Mouse (Mus musculus) cerebellum, adult 2 months (tissue): ENCODE results near the gene Atxn7l3. TPM values are rescaled to one million over a fixed set of nuclear protein-coding genes. Genes with fewer than 3 reads are reported as not detected.
A peak's percentile ranks its signal among the peaks of the same experiment; 100 is the strongest.

Experiments
- DNase-seq, 2 experiments: peaks; one replicate each; pipeline ENCODE4 v3.0.0; 2021
- H3K27ac ChIP-seq: fragments of 200-500 bp; 2 replicates; pipeline ENCODE4 v1.5.1; 2012; ENCODE audit warnings: low read length, control low read depth, inconsistent platforms; ENCODE audit not compliant: insufficient read depth
- H3K27me3 ChIP-seq: fragments of 200-500 bp; 2 replicates; pipeline ENCODE4 v1.6.1; 2012; ENCODE audit warnings: inconsistent platforms, mild to moderate bottlenecking, low read length, moderate library complexity; ENCODE audit not compliant: control insufficient read depth, insufficient read depth
- H3K4me1 ChIP-seq: fragments of 200-500 bp; 2 replicates; pipeline ENCODE4 v1.6.1; 2011; ENCODE audit warnings: low read length; ENCODE audit not compliant: control insufficient read depth, insufficient read depth
- H3K4me3 ChIP-seq: fragments of 200-500 bp; replicated peaks from 2 replicates; pipeline ENCODE3; 2011; ENCODE audit warnings: mild to moderate bottlenecking, low read depth, low read length, control low read depth; ENCODE audit not compliant: insufficient read depth
- CTCF ChIP-seq: fragments of 200-500 bp; IDR thresholded peaks from 2 replicates; pipeline ENCODE4 v1.5.1; 2011; ENCODE audit warnings: low read depth, mild to moderate bottlenecking, control low read depth, low read length, moderate library complexity, borderline replicate concordance; ENCODE audit not compliant: insufficient read depth
- POLR2A ChIP-seq: fragments of 200-500 bp; IDR thresholded peaks from 2 replicates; pipeline ENCODE4 v1.6.1; 2011; ENCODE audit warnings: low read length, control low read depth, borderline replicate concordance; ENCODE audit not compliant: insufficient read depth
- WGBS: fragments of 180-500 bp; shearing (Covaris S2); methylation state at CpG from one replicate; pipeline ENCODE4 v1.1.7; 2018; 5-methylcytosine and 5-hydroxymethylcytosine counted together
- polyA plus RNA-seq: library from polyadenylated mRNA; depleted of rRNA; stranded (reverse); fragments of >200 nt; gene quantifications from 2 replicates; pipeline ENCODE4 v1.2.3, GENCODE M21; 2012; rRNA removed

The Atxn7l3 gene
- polyA plus RNA-seq, result 93.3 and 101 TPM in 2 replicates

GRCm38 (mm10) chr11:102296491-102297472 is at the start of gene Atxn7l3:
TSS of gene Atxn7l3 (minus strand) at chr11:102296631.
- DNase-seq, result peak; percentile 97 to 99
- under 1% methylated on average over 76 of the region's 125 CpGs for WGBS
- no peak for TF ChIP-seq CTCF
- TF ChIP-seq POLR2A, result peak; percentile 72; the same call in 1 of the 2 replicates
- Histone ChIP-seq H3K27ac (peak within 1 kb of the TSS; percentile 88), H3K27me3 (no peaks in the 10 kb centered on the region), H3K4me3 (peak within 1 kb of the TSS; percentile 93), H3K4me1 (peaks cover 11% of the 10 kb centered on the region; the same call in 1 of the 2 replicates)

DNA sequence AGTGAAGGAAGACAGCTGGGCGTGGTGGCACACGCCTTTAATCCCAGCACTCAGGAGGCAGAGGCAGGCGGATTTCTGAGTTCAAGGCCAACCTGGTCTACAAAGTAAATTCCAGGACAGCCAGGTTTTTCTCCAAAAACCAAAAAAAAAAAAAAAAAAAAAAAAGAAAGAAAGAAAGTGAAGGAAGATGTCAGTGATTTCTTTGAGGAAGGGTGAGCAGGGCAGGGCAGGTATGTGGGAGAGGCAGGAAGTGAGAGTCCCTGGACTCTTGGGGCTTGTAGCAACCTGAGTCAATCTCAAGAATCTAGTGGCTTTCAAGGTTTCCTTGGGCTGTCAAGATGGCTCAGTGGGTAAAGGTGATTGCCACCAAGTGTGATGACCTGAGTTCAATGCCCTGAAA is 48.0 kb upstream of the Atxn7l3 start:
- no peaks in the 10 kb centered on the region for H3K27me3 ChIP-seq
- no peak for DNase-seq
- WGBS, result 94% methylated on average over 3 of the region's 3 CpGs
- TF ChIP-seq CTCF (no peak), POLR2A (no peak)
- no peak overlapping the region for H3K4me3 ChIP-seq
- H3K4me1 ChIP-seq, result no peaks in the 10 kb centered on the region; the same call in 1 of the 2 replicates
- no peak overlapping the region for H3K27ac ChIP-seq

DNA sequence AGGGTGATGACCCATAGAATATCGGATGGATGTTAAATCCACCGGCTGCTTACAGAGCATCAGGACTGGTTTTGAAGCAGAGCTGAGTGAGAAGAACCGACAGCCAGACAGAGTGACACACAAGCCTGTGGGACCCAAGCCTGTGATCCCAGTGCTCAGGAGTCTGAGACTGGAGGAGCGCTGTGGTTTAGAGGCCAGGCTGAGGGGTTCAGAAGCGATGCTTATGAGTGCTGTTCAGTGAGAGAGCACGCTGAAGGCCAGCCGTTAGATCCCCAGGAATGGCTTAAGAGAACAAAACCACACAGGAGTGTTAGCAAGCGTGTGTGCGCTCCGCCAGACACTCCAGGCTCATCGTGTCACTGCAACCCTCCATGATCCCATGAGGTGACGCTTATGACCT is 46.3 kb upstream of the Atxn7l3 start:
- Histone ChIP-seq H3K4me1 (peaks cover 7% of the 10 kb centered on the region), H3K4me3 (no peak overlapping the region), H3K27ac (no peak overlapping the region), H3K27me3 (no peaks in the 10 kb centered on the region)
- TF ChIP-seq CTCF (no peak), POLR2A (no peak)
- 77% methylated on average over 12 of the region's 12 CpGs for whole genome bisulfite sequencing
- DNase-seq, result no peak

DNA sequence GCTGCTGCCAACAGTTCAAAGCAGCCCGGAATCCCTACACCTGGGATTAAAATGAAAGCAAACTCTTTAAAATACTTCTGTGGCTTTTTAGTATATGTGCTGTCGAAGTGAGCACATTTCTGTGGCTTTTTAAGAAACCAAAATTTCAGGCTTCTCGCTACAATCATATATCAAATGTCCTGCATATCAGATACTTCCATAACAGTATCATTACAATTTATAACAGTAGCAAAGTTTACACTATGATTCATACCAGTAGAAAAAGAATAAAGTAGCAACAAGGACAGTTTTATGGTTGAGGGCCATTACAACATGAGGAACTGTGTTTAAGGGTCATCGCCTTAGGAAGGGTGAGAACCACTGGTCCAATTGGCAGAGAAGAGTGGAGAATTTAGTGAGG is 44.7 kb upstream of the Atxn7l3 start:
- WGBS, result 98% methylated on average over 4 of the region's 4 CpGs
- Histone ChIP-seq H3K27ac (no peak overlapping the region), H3K4me3 (no peak overlapping the region), H3K27me3 (no peaks in the 10 kb centered on the region), H3K4me1 (peaks cover 7% of the 10 kb centered on the region)
- no peak for TF ChIP-seq CTCF
- no peak for TF ChIP-seq POLR2A
- DNase-seq, result no peak

DNA sequence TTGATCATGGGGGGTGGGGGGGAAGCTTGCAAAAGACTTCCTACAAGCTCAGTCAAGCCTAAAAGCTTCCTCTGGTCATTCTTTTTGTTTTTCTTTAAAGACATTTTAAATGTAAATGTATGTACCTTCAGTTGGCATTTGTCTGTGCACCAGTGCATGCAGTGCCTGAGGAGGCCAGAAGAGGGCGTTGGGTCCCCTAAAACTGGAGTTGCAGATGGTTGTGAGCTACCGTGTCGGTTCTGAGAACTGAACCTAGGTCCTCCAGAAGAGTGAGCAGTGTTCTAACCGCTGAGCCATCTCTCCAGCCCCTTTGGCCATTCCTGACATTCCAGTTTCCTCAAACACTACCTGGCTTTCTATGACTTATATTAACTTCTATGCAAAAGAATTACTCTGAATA is 43.2 kb upstream of the Atxn7l3 start:
- Histone ChIP-seq H3K4me3 (no peak overlapping the region), H3K27ac (peak overlapping the region; percentile 92), H3K27me3 (no peaks in the 10 kb centered on the region), H3K4me1 (peaks cover 11% of the 10 kb centered on the region)
- WGBS, result 68% methylated on average over 4 of the region's 4 CpGs
- DNase-seq, result peak; percentile 45 to 65
- no peak for TF ChIP-seq POLR2A
- TF ChIP-seq CTCF, result peak; percentile 49; the same call in 1 of the 2 replicates

- Histone ChIP-seq H3K4me1 (peaks cover 11% of the 10 kb centered on the region), H3K27ac (peak overlapping the region; percentile 92), H3K4me3 (no peak overlapping the region), H3K27me3 (no peaks in the 10 kb centered on the region)
- DNase-seq, result peak; percentile 79 to 85
- no peak for TF ChIP-seq CTCF
- no peak for TF ChIP-seq POLR2A
- WGBS, result 26% methylated on average over 11 of the region's 11 CpGs
Measured at GRCm38 (mm10) chr11:102339195-102339594, 42.8 kb upstream of the Atxn7l3 start.

GRCm38 (mm10) chr11:102338561-102338960 is 42.1 kb upstream of the Atxn7l3 start:
- Histone ChIP-seq H3K27ac (peak overlapping the region; percentile 92), H3K4me3 (no peak overlapping the region), H3K4me1 (peaks cover 11% of the 10 kb centered on the region), H3K27me3 (no peaks in the 10 kb centered on the region)
- 5% methylated on average over 3 of the region's 3 CpGs for WGBS
- TF ChIP-seq POLR2A (no peak), CTCF (no peak)
- peak; percentile 98 to 99 for DNase-seq
